Mouse (Mus musculus) kidney, adult 9 months (tissue): ENCODE measurements around the gene B3gnt3.
"Not testable (repeated sequence)": the region's sequence is repeated elsewhere in the genome, so short reads cannot be mapped to it uniquely, and the experiment has no call there.

ENCODE experiments used
- DNase-seq: peaks from one replicate; pipeline ENCODE4 v3.0.0; 2022

The B3gnt3 gene

GRCm38 (mm10) chr8:71709800-71710446, 8.3 kb upstream of the B3gnt3 start:
- DNase-seq: peak; percentile 80

- no peak for DNase-seq
Measured at GRCm38 (mm10) chr8:71709134-71709799, 7.7 kb upstream of the B3gnt3 start.

- DNase-seq: peak; percentile 55
Measured at GRCm38 (mm10) chr8:71707874-71708273, 6.3 kb upstream of the B3gnt3 start.

- not testable (repeated sequence) for DNase-seq
Measured at GRCm38 (mm10) chr8:71703400-71703799, 1.8 kb upstream of the B3gnt3 start.

GRCm38 (mm10) chr8:71702923-71703322, 1.3 kb upstream of the B3gnt3 start:
- DNase-seq: no peak

GRCm38 (mm10) chr8:71702087-71702432, 471 bp upstream of the B3gnt3 start:
- no peak for DNase-seq

- DNase-seq: no peak
Measured at GRCm38 (mm10) chr8:71700493-71701269, 908 bp downstream of the B3gnt3 start.

- DNase-seq: not testable (repeated sequence)
Measured at GRCm38 (mm10) chr8:71695456-71695855, 6.1 kb downstream of the B3gnt3 start.

- DNase-seq: no peak
Measured at GRCm38 (mm10) chr8:71693166-71694041, 8.2 kb downstream of the B3gnt3 start.

GRCm38 (mm10) chr8:71692509-71692908, 9.1 kb downstream of the B3gnt3 start:
- no peak for DNase-seq

GRCm38 (mm10) chr8:71689028-71689427, 12.6 kb downstream of the B3gnt3 start, which contains the start of gene Insl3:
Gene Insl3 (plus strand): TSS chr8:71689214.
- DNase-seq: no peak

GRCm38 (mm10) chr8:71687616-71688015, 14.0 kb downstream of the B3gnt3 start:
- DNase-seq: no peak

GRCm38 (mm10) chr8:71686143-71686734, 15.3 kb downstream of the B3gnt3 start:
- DNase-seq: no peak

- DNase-seq: no peak
Measured at GRCm38 (mm10) chr8:71685573-71685972, 16.0 kb downstream of the B3gnt3 start.

- DNase-seq: no peak
Measured at GRCm38 (mm10) chr8:71684701-71685100, 16.9 kb downstream of the B3gnt3 start.

- no peak for DNase-seq
Measured at GRCm38 (mm10) chr8:71682832-71683231, 18.8 kb downstream of the B3gnt3 start.

GRCm38 (mm10) chr8:71681369-71681915, 20.1 kb downstream of the B3gnt3 start:
- DNase-seq: no peak

GRCm38 (mm10) chr8:71680471-71680870, 21.1 kb downstream of the B3gnt3 start:
- peak; percentile 57 for DNase-seq

GRCm38 (mm10) chr8:71679550-71680168, 21.9 kb downstream of the B3gnt3 start:
- no peak for DNase-seq

- DNase-seq: no peak
Measured at GRCm38 (mm10) chr8:71679116-71679515, 22.5 kb downstream of the B3gnt3 start.

GRCm38 (mm10) chr8:71678216-71678615, 23.4 kb downstream of the B3gnt3 start:
- DNase-seq: no peak

- DNase-seq: no peak
Measured at GRCm38 (mm10) chr8:71677555-71677954, 24.0 kb downstream of the B3gnt3 start.
